Mouse (Mus musculus): ENCODE data around the gene Prlh.

DNA sequence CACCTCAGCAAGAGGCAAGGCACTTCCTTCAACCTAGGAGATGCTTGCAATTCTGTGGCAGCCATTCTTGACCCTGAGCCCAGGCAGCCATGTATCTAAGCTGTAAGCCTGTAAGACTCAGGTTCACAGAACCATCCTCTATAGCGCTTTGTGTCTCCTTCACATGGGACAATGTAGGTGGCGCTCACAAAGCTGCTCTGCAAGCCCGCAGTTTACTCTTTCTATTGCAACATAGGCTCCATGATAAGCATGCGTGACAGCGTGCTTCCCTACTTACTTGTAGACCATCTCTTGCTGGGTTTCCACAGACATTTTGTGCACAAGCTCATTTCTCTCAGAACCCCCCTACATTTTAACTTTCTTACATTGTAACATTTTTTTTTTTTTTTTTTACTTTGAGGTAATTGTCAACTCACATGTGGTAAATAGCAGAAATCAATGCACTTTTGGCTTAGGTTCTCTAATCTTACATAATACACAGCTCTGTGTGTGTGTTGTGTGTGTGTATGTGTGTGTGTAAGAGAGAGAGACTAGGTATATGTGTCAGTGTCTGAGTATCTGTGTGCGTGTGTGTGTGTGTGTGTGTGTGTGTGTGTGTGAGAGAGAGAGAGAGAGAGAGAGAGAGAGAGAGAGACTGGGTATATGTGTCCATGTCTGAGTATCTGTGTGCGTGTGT is 48.0 kb upstream of the Prlh start:
- TF ChIP-seq CTCF (IDR thresholded peaks at IDR 0.05; ENCODE audit: low read depth) (no peak), EP300 (IDR thresholded peaks at IDR 0.05; ENCODE audit: low read depth) (no peak)
